Mouse (Mus musculus) heart, embryonic 14.5 days (tissue): Measurements from ENCODE around the gene Smyd1. TPM values are rescaled to one million over a fixed set of nuclear protein-coding genes. Genes with fewer than 3 reads are reported as not detected.

Experiments
- microRNA-seq: library from miRNA; unstranded; fragments of <30 nt; microRNA quantifications from one replicate; pipeline ENCODE4, GENCODE M21; 2016
- polyA plus RNA-seq: library from polyadenylated mRNA; unstranded; fragments of >200 nt; fragmentation: Nextera tagmentation; extraction: Ambion mirVana; gene quantifications from 2 replicates; pipeline ENCODE4 v1.2.1, GENCODE M21; 2014

The Smyd1 gene
- polyA plus RNA-seq, 1 experiment from 2014 or later, result 147 TPM

Small RNA genes lying within 50 kb of the gene (microRNA-seq; reads per million reads assigned to microRNA genes)
- gene Mir8112, result 20.4 reads per million, percentile 31 among the genes with 10 or more reads in this experiment

Other genes starting within 250 kb of the Smyd1 start
- gene Thnsl2, start 177.8 kb downstream of the Smyd1 start, polyA plus RNA-seq, result 5.1 and 6.0 TPM in 2 replicates
- gene Fabp1, start 122.4 kb downstream of the Smyd1 start, polyA plus RNA-seq, result not detected in 2 replicates
- 65.1 and 69.2 TPM in 2 replicates for gene Krcc1, start 50.6 kb downstream of the Smyd1 start, polyA plus RNA-seq
- gene Cd8b1, start 555 bp upstream of the Smyd1 start, polyA plus RNA-seq, result 0.14 TPM in 1 of 2 replicates, not detected in the other
- gene Cd8a, start 51.2 kb upstream of the Smyd1 start, polyA plus RNA-seq, result not detected in 2 replicates
- 7.4 and 8.6 TPM in 2 replicates for gene Rmnd5a, start 118.4 kb upstream of the Smyd1 start, polyA plus RNA-seq
- gene Rnf103, start 171.7 kb upstream of the Smyd1 start, polyA plus RNA-seq, result 18.9 and 21.7 TPM in 2 replicates
- 65.6 and 67.3 TPM in 2 replicates for gene Chmp3, start 221.6 kb upstream of the Smyd1 start, polyA plus RNA-seq